Mouse (Mus musculus) spleen, adult 2 months (tissue): ENCODE results near the gene Acsf3.

Source experiments
- CTCF ChIP-seq: fragments of 200-500 bp; IDR thresholded peaks from 2 replicates; pipeline ENCODE4 v1.5.1; 2011; ENCODE audit warnings: mild to moderate bottlenecking, inconsistent platforms; ENCODE audit not compliant: insufficient read depth, insufficient read length, insufficient replicate concordance; ENCODE audit errors: extremely low read depth
- POLR2A ChIP-seq: fragments of 200-500 bp; IDR thresholded peaks from 2 replicates; pipeline ENCODE4 v1.6.1; 2011; ENCODE audit warnings: low read depth, low read length, inconsistent platforms

DNA sequence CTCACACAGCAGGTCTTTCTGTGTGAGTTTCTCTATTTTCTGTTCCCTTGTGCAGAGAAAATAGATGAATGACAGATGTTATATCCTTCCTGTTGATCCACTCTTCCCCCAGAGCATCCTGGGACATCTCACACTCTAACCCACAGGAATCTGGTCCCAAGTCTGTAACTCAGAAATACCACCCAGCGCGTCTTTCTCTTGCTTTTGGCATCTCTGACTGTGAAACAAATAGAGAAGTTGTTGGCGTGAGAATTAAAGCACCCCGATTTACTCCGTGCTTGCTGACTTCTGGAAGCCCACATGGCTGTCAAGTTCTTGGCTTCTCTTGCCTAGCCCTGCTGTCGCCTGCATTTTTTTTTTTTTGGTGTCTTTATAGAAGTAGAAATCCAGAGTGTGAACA is 2.4 kb downstream of the Acsf3 start:
- TF ChIP-seq CTCF = no peak
- no peak for TF ChIP-seq POLR2A
